ENCODE assay signal across 8 mouse cellular contexts in the genomic region with DNA sequence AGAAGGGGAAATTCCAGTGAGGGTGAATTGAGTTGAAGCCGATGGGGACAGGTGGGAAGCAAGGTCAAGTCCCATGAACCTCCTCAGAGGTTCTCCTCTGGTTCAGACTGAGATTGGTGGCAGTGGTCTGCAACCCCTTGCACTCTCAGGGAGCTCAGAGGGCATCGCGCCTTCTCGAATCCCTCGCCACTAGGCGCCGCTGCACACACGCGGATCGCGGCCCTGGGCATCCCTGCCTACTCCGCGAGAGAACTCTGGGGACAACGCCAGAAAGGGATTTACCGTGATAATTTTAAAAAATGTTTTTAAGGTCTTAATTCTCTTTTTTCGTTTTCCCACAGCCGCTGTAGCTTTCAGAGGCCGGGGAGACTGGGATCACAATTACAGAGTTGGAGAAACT. TPM values are rescaled to one million over a fixed set of nuclear protein-coding genes. Genes with fewer than 3 reads are reported as not detected.
DNase-seq lines count a peak whose midpoint lies in the region; ATAC-seq and TF ChIP-seq lines count a peak whose summit lies in the region.

No protein-coding gene starts in this region.

- H3K9ac ChIP-seq in lung, embryonic 14.5 days, result no peak overlapping the region

- H3K4me3 ChIP-seq in lung, embryonic 14.5 days (ENCODE audit: low read depth, low read length), result no peak overlapping the region

- H3K9me3 ChIP-seq in lung, embryonic 14.5 days (ENCODE audit: low read depth, low read length), result no peaks in the 10 kb centered on the region

- peaks cover 99% of the 10 kb centered on the region for H3K27me3 ChIP-seq in lung, embryonic 14.5 days (ENCODE audit: insufficient read depth, low read length)

- H3K4me1 ChIP-seq in lung, embryonic 14.5 days (ENCODE audit: insufficient read depth), result no peaks in the 10 kb centered on the region

- H3K4me2 ChIP-seq in lung, embryonic 14.5 days, result no peak overlapping the region

- peak; percentile 35; the same call in 1 of the 2 replicates for ATAC-seq in lung, embryonic 14.5 days (ENCODE audit: insufficient read depth)

- WGBS in lung, embryonic 14.5 days, result 2% methylated on average over 18 of the region's 18 CpGs

- intact Hi-C loops in gastrocnemius, postnatal 14 days (cut with DNase I; ENCODE audit: low total_unique reads), result loop anchor here (5.0 to 10.0 kb wide), 2 partner anchors 688 to 861 kb away; no protein-coding TSS in a partner anchor

- H3K27ac ChIP-seq in lung, embryonic 14.5 days (ENCODE audit: low read depth), result no peak overlapping the region

- DNase-seq in spleen, adult 18-20 months, result peak; percentile 28 to 71
- DNase-seq in spleen, adult 12 weeks (ENCODE audit: low spot score), result no peak
- DNase-seq in cerebellum, postnatal 4 days (ENCODE audit: low spot score in 2 of 2), result peak; percentile 74 to 90
- DNase-seq in gastrocnemius, postnatal 14 days, result peak; percentile 79
- peak; percentile 81 for DNase-seq in kidney, adult 9 months
- peak; percentile 90 for DNase-seq in lung, embryonic 14.5 days
- peak; percentile 84 for DNase-seq in retina, postnatal 1 day
- DNase-seq in urinary bladder, adult 2 months (ENCODE audit: low spot score), result peak; percentile 70

- TF ChIP-seq CTCF in lung, embryonic 14.5 days (IDR thresholded peaks at IDR 0.05; ENCODE audit: low read depth), result peak; percentile 93

- H3K36me3 ChIP-seq in lung, embryonic 14.5 days (ENCODE audit: insufficient read depth), result no peaks in the 10 kb centered on the region

RNA-seq across cellular contexts. Expression of a gene that starts 4.0 kb away (rescaled TPM):
- 1 to 10 TPM in 1 of 2 experiments, under 1 TPM in 1; 0.66 to 1.2 TPM for total RNA-seq in gastrocnemius, postnatal 14 days (2021)
- polyA plus RNA-seq in lung, embryonic 14.5 days (2014; fragmentation: Nextera tagmentation; extraction: Ambion mirVana), result not detected in 2 replicates
- 0.13 and 0.40 TPM in 2 replicates for polyA plus RNA-seq in urinary bladder, adult 2 months (2012; rRNA removed)
